Mouse (Mus musculus) heart, adult 2 months (tissue): ENCODE measurements at regions not wholly inside any gene's neighbourhood (a gene's known extent, or its start where the extent isn't known, plus 50 kb on each side); places are given as distances from the start of the nearest gene placed in this dataset.

Experiments
- CTCF ChIP-seq: fragments of 200-600 bp; IDR thresholded peaks from 2 replicates; pipeline ENCODE4 v1.8.1; 2022; ENCODE audit warnings: antibody characterized with exemption, mild to moderate bottlenecking, moderate library complexity
- POLR2A ChIP-seq: fragments of 200-500 bp; IDR thresholded peaks from 2 replicates; pipeline ENCODE4 v1.6.1; 2011; ENCODE audit warnings: mild to moderate bottlenecking, low read depth, low read length, control low read depth; ENCODE audit not compliant: insufficient read depth

- no peak for TF ChIP-seq POLR2A
- TF ChIP-seq CTCF = peak; percentile 70
Observed at GRCm38 (mm10) chr11:109030486-109030885, 110.3 kb downstream of the Axin2 start.
